Mouse (Mus musculus) forebrain, embryonic 16.5 days (tissue): ENCODE data around the gene Gm14226. TPM values are rescaled to one million over a fixed set of nuclear protein-coding genes. Genes with fewer than 3 reads are reported as not detected.
"Not testable (repeated sequence)": the region's sequence is repeated elsewhere in the genome, so short reads cannot be mapped to it uniquely, and the experiment has no call there.

ENCODE experiments used
- ATAC-seq: fragments of 200-750 bp; cut with Nextera tagmentation; 2 replicates; pipeline ENCODE4 v1.8.0; 2017; ENCODE audit warnings: mild to moderate bottlenecking, moderate library complexity
- H3K27ac ChIP-seq: fragments of 300-500 bp; sonication (generic); 2 replicates; pipeline ENCODE4 v1.5.1; 2014; ENCODE audit warnings: low read length, control low read depth
- H3K27me3 ChIP-seq: fragments of 300-500 bp; sonication (generic); replicated peaks from 2 replicates; pipeline ENCODE4 v1.6.1; 2014; ENCODE audit warnings: low read length; ENCODE audit not compliant: control insufficient read depth, insufficient read depth
- H3K36me3 ChIP-seq: fragments of 300-500 bp; sonication (generic); 2 replicates; pipeline ENCODE4 v1.6.1; 2014; ENCODE audit not compliant: control insufficient read depth, insufficient read depth
- H3K4me1 ChIP-seq: fragments of 300-500 bp; sonication (generic); replicated peaks from 2 replicates; pipeline ENCODE4 v1.6.1; 2014; ENCODE audit warnings: low read length; ENCODE audit not compliant: control insufficient read depth, insufficient read depth
- H3K4me2 ChIP-seq: fragments of 300-500 bp; sonication (generic); 2 replicates; pipeline ENCODE4 v1.6.1; 2014; ENCODE audit warnings: mild to moderate bottlenecking, low read length, control low read depth
- H3K4me3 ChIP-seq: fragments of 300-500 bp; sonication (generic); replicated peaks from 2 replicates; pipeline ENCODE4 v1.5.1; 2014; ENCODE audit warnings: mild to moderate bottlenecking, low read length, control low read depth
- H3K9ac ChIP-seq: fragments of 300-500 bp; sonication (generic); replicated peaks from 2 replicates; pipeline ENCODE4 v1.6.1; 2014; ENCODE audit warnings: low read depth, low read length, control low read depth
- H3K9me3 ChIP-seq: fragments of 300-500 bp; sonication (generic); 2 replicates; pipeline ENCODE4 v1.6.1; 2016; ENCODE audit warnings: low read length; ENCODE audit not compliant: control insufficient read depth
- WGBS: fragments of 180-500 bp; shearing (Covaris S2); extraction: QIAGEN DNeasy Blood & Tissue Kit; methylation state at CpG from one replicate; pipeline ENCODE4 v1.1.7; 2014; 5-methylcytosine and 5-hydroxymethylcytosine counted together
- polyA plus RNA-seq: library from polyadenylated mRNA; unstranded; fragments of >200 nt; fragmentation: Nextera tagmentation; extraction: Ambion mirVana; gene quantifications from 2 replicates; pipeline ENCODE4 v1.2.1, GENCODE M21; 2015

The Gm14226 gene
- polyA plus RNA-seq, 1 experiment from 2014 or later, result 0.10 TPM

DNA sequence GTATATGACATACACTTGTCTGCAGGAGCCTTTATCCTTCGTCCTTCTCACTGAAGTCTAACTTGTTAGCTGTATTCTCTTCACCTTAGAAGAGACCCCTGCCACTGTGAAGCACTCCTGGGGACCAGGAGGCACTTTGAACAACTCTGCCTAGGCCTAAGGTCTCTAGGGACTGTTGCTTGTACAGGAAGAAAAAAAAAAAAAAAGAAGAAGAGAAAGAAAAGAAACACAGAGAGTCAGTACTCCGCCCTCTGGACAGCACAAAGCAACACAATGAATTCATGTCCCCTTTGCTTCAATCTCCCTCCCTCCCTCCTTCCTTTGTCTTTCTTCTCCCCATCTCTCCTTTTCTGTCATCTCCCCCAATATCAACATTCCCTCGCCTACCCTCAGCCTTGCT, 27.0 kb downstream of the Gm14226 start:
- no peak for ATAC-seq
- H3K9ac ChIP-seq, result no peak overlapping the region
- 67% methylated on average over 3 of the region's 3 CpGs for WGBS
- H3K27ac ChIP-seq, result no peak overlapping the region
- H3K4me3 ChIP-seq, result no peak overlapping the region
- peaks cover 2% of the 10 kb centered on the region for H3K4me1 ChIP-seq
- no peak overlapping the region for H3K4me2 ChIP-seq
- no peaks in the 10 kb centered on the region for H3K27me3 ChIP-seq
- H3K9me3 ChIP-seq, result no peaks in the 10 kb centered on the region
- H3K36me3 ChIP-seq, result no peaks in the 10 kb centered on the region

DNA sequence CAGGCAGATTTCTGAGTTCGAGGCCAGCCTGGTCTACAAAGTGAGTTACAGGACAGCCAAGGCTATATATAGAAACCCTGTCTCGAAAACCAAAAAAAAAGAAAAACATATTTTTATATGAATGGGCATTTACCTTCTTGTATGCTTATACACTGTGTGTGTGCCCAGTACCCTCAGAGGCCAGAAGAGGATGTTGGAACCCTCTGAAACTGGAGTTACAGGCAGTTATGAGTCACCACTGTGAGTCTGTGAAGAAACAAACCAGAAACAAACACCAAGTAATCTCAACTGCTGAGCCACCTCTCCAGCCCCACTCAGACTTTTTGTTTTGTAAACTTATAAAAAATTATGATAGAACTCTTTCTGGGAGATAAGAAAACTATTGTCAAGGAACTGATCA, 28.7 kb downstream of the Gm14226 start:
- Histone ChIP-seq H3K4me2 (no peak overlapping the region), H3K4me3 (no peak overlapping the region), H3K27ac (no peak overlapping the region), H3K9ac (no peak overlapping the region), H3K36me3 (no peaks in the 10 kb centered on the region), H3K4me1 (peaks cover 12% of the 10 kb centered on the region), H3K9me3 (no peaks in the 10 kb centered on the region), H3K27me3 (no peaks in the 10 kb centered on the region)
- ATAC-seq, result no peak
- 82% methylated on average over 2 of the region's 2 CpGs for WGBS

DNA sequence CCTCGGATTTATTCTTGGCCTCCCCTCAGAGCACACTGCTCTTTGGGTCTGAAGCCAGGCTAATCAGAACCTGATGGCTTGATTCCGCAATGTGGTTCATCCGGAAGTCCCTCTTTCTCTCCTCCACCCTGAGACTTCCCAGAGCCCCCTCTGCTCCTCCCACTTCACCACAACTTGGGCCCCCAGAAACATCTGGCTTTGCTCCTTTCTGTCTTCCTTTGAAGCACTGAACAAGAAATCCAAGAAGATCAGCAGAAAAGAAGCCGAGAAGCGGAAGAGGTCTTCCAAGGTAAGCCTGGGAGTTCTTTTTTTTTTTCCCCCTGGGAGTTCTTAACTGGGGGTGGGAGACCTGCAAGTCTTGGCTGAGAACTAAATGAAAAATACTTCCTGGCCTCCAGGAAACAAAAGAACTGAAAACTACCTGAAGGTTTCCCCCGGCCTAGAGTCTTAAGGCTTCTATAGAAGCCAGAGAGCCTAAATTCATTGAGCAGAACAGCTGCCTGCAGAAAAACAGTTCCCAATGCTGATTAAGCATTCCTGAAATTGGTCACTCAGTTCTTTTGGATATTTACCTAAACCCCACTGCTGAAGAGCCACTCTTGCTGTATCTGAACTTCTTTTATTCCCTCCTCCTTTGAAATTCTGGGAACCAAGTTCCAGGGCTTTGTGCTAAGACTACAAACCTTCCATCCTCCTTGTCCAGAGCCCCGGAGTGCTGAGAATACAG, 29.5 kb downstream of the Gm14226 start:
- ATAC-seq, result no peak
- no peak overlapping the region for H3K27ac ChIP-seq
- H3K4me1 ChIP-seq, result peaks cover 12% of the 10 kb centered on the region
- no peak overlapping the region for H3K4me3 ChIP-seq
- no peaks in the 10 kb centered on the region for H3K27me3 ChIP-seq
- H3K9me3 ChIP-seq, result no peaks in the 10 kb centered on the region
- no peak overlapping the region for H3K4me2 ChIP-seq
- no peaks in the 10 kb centered on the region for H3K36me3 ChIP-seq
- 72% methylated on average over 7 of the region's 7 CpGs for WGBS
- H3K9ac ChIP-seq, result no peak overlapping the region

DNA sequence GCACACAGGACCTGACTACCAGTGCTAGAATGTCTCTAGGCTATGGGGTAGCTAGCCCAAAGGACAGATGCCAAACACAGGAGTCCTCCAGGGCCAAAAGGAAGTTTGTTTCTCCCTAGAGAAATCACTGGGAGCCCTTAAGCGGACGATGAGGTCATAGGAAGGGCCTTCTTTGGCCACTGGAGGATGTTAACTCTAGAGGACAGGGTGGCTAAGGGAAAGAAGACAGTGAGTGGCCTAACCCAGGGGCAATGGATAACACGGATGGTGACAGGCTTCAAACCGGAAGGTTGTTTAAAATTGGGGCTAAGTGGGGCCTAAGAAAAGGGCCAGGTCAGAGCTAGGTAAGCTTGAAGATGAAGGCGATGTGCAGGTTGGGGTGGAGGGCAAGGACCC, 32.0 kb downstream of the Gm14226 start:
- ATAC-seq, result peak; percentile 6; the same call in 1 of the 2 replicates
- H3K4me3 ChIP-seq, result peak overlapping the region; percentile 56
- H3K4me1 ChIP-seq, result peaks cover 12% of the 10 kb centered on the region
- H3K27me3 ChIP-seq, result no peaks in the 10 kb centered on the region
- H3K36me3 ChIP-seq, result no peaks in the 10 kb centered on the region
- peak overlapping the region; percentile 65 for H3K4me2 ChIP-seq
- 17% methylated on average over 5 of the region's 5 CpGs for WGBS
- peak overlapping the region; percentile 92 for H3K27ac ChIP-seq
- no peaks in the 10 kb centered on the region for H3K9me3 ChIP-seq
- peak overlapping the region; percentile 82 for H3K9ac ChIP-seq

DNA sequence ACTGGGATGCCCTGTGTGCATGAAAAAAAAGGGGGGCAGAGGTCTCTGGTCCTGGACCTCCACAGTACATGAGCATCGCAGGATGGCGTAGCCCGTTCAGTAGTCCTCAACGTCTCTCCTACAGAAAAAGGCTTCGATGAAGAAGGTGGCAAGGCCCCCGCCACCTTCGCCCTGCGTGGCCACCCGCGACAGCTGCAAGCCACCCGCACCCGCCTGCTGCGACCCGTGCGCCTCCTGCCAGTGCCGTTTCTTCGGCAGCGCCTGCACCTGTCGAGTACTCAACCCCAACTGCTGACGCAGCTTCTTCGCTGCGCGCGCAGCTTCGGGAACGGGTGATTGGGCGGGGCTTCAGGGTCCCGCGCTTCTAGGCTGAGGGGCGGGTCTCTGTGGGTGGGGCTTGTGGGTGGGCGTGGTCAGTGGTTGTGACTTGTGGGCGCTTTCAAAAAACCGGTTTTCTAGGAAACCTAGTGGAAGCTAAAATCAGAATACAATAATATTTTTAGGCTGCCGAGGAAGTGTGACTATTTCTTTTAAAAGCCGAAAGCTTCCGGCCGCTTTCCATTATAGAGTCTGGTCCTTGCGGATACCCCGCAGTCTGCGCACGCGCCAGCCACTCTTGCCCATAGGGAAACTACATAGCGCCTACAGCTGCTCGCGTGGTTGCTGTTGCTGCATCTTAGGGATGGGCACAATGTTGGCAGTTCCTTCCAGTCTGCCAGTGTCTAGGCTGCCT, 32.6 kb downstream of the Gm14226 start:
- under 1% methylated on average over 45 of the region's 45 CpGs for WGBS
- peak overlapping the region; percentile 82 for H3K9ac ChIP-seq
- peak overlapping the region; percentile 56 for H3K4me3 ChIP-seq
- no peaks in the 10 kb centered on the region for H3K27me3 ChIP-seq
- peak overlapping the region; percentile 80 for H3K4me2 ChIP-seq
- H3K36me3 ChIP-seq, result no peaks in the 10 kb centered on the region
- peak overlapping the region; percentile 92 for H3K27ac ChIP-seq
- H3K9me3 ChIP-seq, result no peaks in the 10 kb centered on the region
- ATAC-seq, result peak; percentile 95
- H3K4me1 ChIP-seq, result peaks cover 12% of the 10 kb centered on the region

DNA sequence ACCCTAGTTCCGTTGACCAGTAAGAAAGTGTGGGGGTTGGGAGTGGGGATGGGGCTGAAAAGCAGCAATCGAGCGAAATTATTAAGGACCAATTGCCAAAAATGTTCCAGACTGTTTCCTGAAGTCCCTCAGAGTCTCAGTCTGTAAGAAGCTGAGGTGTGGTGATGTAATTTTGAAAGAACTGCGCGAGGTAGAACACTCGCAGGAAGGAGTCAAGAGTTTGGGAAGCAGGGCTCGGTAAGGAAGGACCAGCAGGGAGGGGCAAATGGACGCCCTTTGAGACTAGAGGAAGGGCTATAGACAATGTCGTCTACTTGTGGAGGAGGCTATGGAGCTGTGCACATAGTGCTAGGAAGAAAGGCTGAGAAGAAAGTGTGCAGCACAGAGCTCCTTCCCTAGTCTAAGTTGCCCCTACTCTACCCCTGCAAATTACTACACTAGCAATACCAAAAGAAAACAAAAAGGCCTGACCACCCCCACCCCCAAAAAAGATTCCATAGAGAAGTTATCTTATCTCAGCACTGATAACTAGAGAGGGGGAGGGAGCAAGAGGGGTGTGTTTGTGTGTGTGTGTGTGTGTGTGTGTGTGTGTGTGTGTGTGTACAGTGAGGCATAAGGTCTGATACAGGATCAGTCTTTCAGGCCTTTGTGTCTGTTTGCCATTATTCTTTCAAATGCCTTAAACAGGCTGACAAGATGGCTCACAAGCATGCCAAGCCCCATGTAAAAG, 33.7 kb downstream of the Gm14226 start:
- peak overlapping the region; percentile 92 for H3K27ac ChIP-seq
- H3K27me3 ChIP-seq, result no peaks in the 10 kb centered on the region
- H3K4me3 ChIP-seq, result peak overlapping the region; percentile 56
- H3K9me3 ChIP-seq, result no peaks in the 10 kb centered on the region
- peaks cover 12% of the 10 kb centered on the region for H3K4me1 ChIP-seq
- ATAC-seq, result no peak
- H3K4me2 ChIP-seq, result peak overlapping the region; percentile 80
- WGBS, result 23% methylated on average over 9 of the region's 9 CpGs
- H3K9ac ChIP-seq, result peak overlapping the region; percentile 66
- no peaks in the 10 kb centered on the region for H3K36me3 ChIP-seq

DNA sequence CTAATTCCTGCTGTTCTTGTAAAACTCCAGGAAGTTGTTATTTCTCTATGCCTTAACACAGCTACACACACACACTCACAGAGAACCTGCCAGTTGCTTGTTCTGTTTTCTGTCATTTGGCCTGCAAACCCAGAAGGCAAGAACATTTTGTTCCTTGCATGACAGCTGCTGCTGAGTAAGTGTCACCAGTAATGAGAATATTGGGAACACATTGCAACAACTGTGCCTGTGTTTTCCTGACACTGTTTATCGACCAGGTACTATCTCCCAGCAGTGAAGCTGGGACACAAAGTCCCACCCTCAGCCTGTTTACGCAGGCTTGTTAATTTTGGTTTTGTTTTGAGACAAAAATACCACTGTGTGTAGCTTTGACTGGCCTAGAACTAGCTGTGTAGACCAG, 34.6 kb downstream of the Gm14226 start:
- no peak overlapping the region for H3K4me2 ChIP-seq
- no peak overlapping the region for H3K27ac ChIP-seq
- H3K4me1 ChIP-seq, result peaks cover 12% of the 10 kb centered on the region
- ATAC-seq, result no peak
- no peak overlapping the region for H3K4me3 ChIP-seq
- H3K27me3 ChIP-seq, result no peaks in the 10 kb centered on the region
- no peaks in the 10 kb centered on the region for H3K36me3 ChIP-seq
- H3K9me3 ChIP-seq, result no peaks in the 10 kb centered on the region
- whole genome bisulfite sequencing, result 78% methylated on average over 2 of the region's 2 CpGs
- no peak overlapping the region for H3K9ac ChIP-seq

DNA sequence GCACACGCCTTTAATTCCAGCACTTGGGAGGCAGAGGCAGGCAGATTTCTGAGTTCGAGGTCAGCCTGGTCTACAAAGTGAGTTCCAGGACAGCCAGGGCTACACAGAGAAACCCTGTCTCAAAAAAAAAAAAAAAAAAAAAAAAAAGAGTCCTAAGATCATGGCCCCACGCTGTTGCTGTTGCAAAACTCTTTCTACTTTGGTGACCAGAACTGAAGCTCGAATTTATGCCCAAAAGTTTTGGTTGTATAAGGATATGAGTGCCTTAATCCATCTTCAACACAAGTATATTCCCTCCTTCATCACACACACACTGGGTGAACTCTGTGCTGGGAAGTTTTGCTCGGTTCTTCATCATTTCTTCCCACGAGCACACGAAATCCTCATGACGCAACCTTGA, 35.4 kb downstream of the Gm14226 start:
- ATAC-seq, H3K9ac ChIP-seq, H3K4me2 ChIP-seq, H3K9me3 ChIP-seq, H3K36me3 ChIP-seq, H3K27me3 ChIP-seq, H3K27ac ChIP-seq, H3K4me3 ChIP-seq: not testable (repeated sequence)
- H3K4me1 ChIP-seq, result peaks cover 12% of the 10 kb centered on the region
- WGBS, result 90% methylated on average over 8 of the region's 8 CpGs

DNA sequence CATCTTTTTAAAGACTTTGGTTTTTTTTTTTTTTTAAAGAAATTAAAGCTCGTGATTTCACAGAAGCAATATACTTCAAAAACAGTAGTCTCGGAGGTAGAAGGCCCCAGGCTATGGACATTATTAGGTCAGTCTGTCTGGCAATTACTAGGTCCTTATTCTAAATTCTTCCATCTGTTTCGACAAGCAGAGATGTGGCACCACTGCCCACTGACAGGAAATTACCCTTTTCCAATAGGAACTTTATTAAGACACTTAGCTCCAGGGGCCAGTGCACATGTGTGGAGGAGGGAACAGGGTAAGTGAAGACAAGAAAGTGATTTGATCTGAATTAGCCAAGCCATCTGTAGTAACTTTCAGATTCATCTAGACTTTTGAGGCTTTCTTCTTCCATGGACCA, 36.6 kb downstream of the Gm14226 start:
- H3K4me2 ChIP-seq, result no peak overlapping the region
- no peak for ATAC-seq
- no peak overlapping the region for H3K9ac ChIP-seq
- H3K4me3 ChIP-seq, result no peak overlapping the region
- H3K27ac ChIP-seq, result no peak overlapping the region
- 91% methylated on average over 3 of the region's 3 CpGs for WGBS
- H3K4me1 ChIP-seq, result peaks cover 12% of the 10 kb centered on the region
- H3K36me3 ChIP-seq, result no peaks in the 10 kb centered on the region
- no peaks in the 10 kb centered on the region for H3K9me3 ChIP-seq
- no peaks in the 10 kb centered on the region for H3K27me3 ChIP-seq
